Mouse (Mus musculus): ENCODE data around the gene Gsg1l.

DNA sequence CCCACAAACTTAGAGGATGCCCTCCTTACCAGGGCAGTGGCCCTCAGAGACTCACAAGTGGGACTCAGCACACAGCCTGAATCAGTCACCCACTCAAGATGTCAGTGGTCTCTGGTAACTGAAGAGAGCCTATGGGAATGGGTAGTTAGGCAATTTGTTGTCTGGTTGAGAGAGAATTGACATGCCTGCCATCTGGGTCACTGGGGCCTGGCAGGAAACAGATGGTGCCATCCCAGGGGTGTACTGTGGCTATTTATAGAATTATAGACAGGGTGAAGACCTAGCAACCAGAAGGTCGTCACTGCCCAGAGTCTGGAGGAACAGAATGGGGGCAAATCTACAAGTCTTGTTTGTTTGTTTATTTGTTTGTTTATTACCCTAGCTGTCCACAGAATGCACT, 54.8 kb downstream of the Gsg1l start:
- TF ChIP-seq CTCF (IDR thresholded peaks at IDR 0.05; ENCODE audit: low read depth) (no peak), EP300 (IDR thresholded peaks at IDR 0.05; ENCODE audit: low read depth) (no peak)
